Mouse (Mus musculus) heart, adult 2 months (tissue): Measurements from ENCODE around the gene Camsap2. TPM values are rescaled to one million over a fixed set of nuclear protein-coding genes. Genes with fewer than 3 reads are reported as not detected.

ENCODE experiments used
- DNase-seq, 2 experiments: peaks; one replicate each; pipeline ENCODE4 v3.0.0; 2021
- H3K27ac ChIP-seq: fragments of 200-600 bp; 2 replicates; pipeline ENCODE4 v1.8.1; 2022
- H3K27me3 ChIP-seq: fragments of 200-500 bp; 2 replicates; pipeline ENCODE4 v1.6.1; 2012; ENCODE audit warnings: mild to moderate bottlenecking, low read length, inconsistent platforms, mixed read lengths; ENCODE audit not compliant: control insufficient read depth, insufficient read depth
- H3K36me3 ChIP-seq: fragments of 200-500 bp; 2 replicates; pipeline ENCODE4 v1.6.1; 2012; ENCODE audit warnings: low read length, inconsistent platforms; ENCODE audit not compliant: control insufficient read depth, insufficient read depth
- H3K4me1 ChIP-seq: fragments of 200-500 bp; 2 replicates; pipeline ENCODE4 v1.6.1; 2011; ENCODE audit warnings: low read length; ENCODE audit not compliant: control insufficient read depth, insufficient read depth
- H3K4me3 ChIP-seq: fragments of 200-600 bp; 2 replicates; pipeline ENCODE4 v1.8.1; 2022
- H3K79me2 ChIP-seq: fragments of 200-500 bp; replicated peaks from 2 replicates; pipeline ENCODE4 v1.6.1; 2012; ENCODE audit warnings: mild to moderate bottlenecking, inconsistent platforms, low read length, moderate library complexity, mixed read lengths; ENCODE audit not compliant: control insufficient read depth, insufficient read depth
- H3K9ac ChIP-seq: fragments of 200-500 bp; 2 replicates; pipeline ENCODE4 v1.6.1; 2012; ENCODE audit warnings: low read depth, mild to moderate bottlenecking, control low read depth, inconsistent platforms, low read length, mixed read lengths
- CTCF ChIP-seq: fragments of 200-600 bp; IDR thresholded peaks from 2 replicates; pipeline ENCODE4 v1.8.1; 2022; ENCODE audit warnings: antibody characterized with exemption, mild to moderate bottlenecking, moderate library complexity
- EP300 ChIP-seq: fragments of 200-500 bp; IDR thresholded peaks from 2 replicates; pipeline ENCODE4 v1.6.1; 2011; ENCODE audit warnings: low read depth, low read length, control low read depth; ENCODE audit not compliant: insufficient read depth
- POLR2A ChIP-seq: fragments of 200-500 bp; IDR thresholded peaks from 2 replicates; pipeline ENCODE4 v1.6.1; 2011; ENCODE audit warnings: mild to moderate bottlenecking, low read depth, low read length, control low read depth; ENCODE audit not compliant: insufficient read depth
- WGBS: fragments of 180-500 bp; shearing (Covaris S2); methylation state at CpG from one replicate; pipeline ENCODE4 v1.1.7; 2018; 5-methylcytosine and 5-hydroxymethylcytosine counted together
- intact Hi-C: fragments of 180-260 bp; cut with DNase I; formaldehyde crosslinking; loops from one replicate; pipeline ENCODE4 v1.15.1; 2025
- polyA plus RNA-seq: library from polyadenylated mRNA; depleted of rRNA; stranded (reverse); fragments of >200 nt; gene quantifications from 2 replicates; pipeline ENCODE4 v1.2.3, GENCODE M21; 2012
- total RNA-seq, 2 experiments: library from RNA; stranded (reverse); gene quantifications; 2 replicates each; pipeline ENCODE4 v1.2.3; 2021

The Camsap2 gene
- total and polyA plus RNA-seq, 3 experiments, result 4.3 to 21.3 (median 21.2) TPM

GRCm38 (mm10) chr1:136244469-136244868, 101.4 kb downstream of the Camsap2 start:
- Histone ChIP-seq H3K27ac (no peak overlapping the region), H3K9ac (no peak overlapping the region), H3K4me3 (no peak overlapping the region), H3K27me3 (no peaks in the 10 kb centered on the region), H3K36me3 (no peaks in the 10 kb centered on the region), H3K4me1 (no peaks in the 10 kb centered on the region), H3K79me2 (no peaks in the 10 kb centered on the region)
- 70% methylated on average over 5 of the region's 5 CpGs for WGBS
- DNase-seq, result no peak
- intact Hi-C loops, result no loop called here
- no peak for TF ChIP-seq CTCF

DNA sequence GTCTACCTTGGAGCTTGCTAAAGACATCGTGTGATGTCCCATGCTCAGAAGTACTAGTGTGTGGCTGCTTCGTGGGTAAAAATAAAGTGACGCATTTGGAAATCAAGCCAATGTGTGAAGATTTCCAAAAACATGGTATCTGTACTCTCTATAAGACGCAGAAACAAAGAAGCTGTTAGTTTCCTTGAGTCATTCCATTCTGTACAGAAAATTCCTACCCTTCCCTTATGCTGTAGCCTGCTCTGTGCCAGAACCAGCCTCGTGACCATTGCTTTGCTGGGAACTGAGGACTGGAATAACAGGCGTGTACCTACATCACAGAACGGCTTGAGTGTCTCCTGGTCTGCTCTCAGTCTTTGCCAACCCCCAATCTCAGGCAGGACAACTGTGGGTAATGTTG, 104.1 kb downstream of the Camsap2 start:
- TF ChIP-seq EP300 (no peak), POLR2A (no peak), CTCF (no peak)
- Histone ChIP-seq H3K9ac (no peak overlapping the region), H3K27ac (no peak overlapping the region), H3K4me3 (no peak overlapping the region), H3K27me3 (no peaks in the 10 kb centered on the region), H3K36me3 (no peaks in the 10 kb centered on the region), H3K79me2 (no peaks in the 10 kb centered on the region), H3K4me1 (no peaks in the 10 kb centered on the region)
- DNase-seq, result no peak
- intact Hi-C loops, result no loop called here
- 78% methylated on average over 7 of the region's 7 CpGs for WGBS

- intact Hi-C loops, result no loop called here
- H3K4me3 ChIP-seq, result no peak overlapping the region
- no peaks in the 10 kb centered on the region for H3K4me1 ChIP-seq
- 78% methylated on average over 4 of the region's 4 CpGs for WGBS
- DNase-seq, result no peak
- TF ChIP-seq POLR2A, result no peak
- TF ChIP-seq EP300, result no peak
- TF ChIP-seq CTCF, result no peak
- H3K36me3 ChIP-seq, result no peaks in the 10 kb centered on the region
- H3K9ac ChIP-seq, result no peak overlapping the region
- peaks cover 4% of the 10 kb centered on the region for H3K27me3 ChIP-seq
- no peaks in the 10 kb centered on the region for H3K79me2 ChIP-seq
- no peak overlapping the region for H3K27ac ChIP-seq
Observed at GRCm38 (mm10) chr1:136238495-136238894, 107.4 kb downstream of the Camsap2 start.

- H3K27me3 ChIP-seq, result peaks cover 11% of the 10 kb centered on the region
- H3K9ac ChIP-seq, result no peak overlapping the region
- 8% methylated on average over 9 of the region's 9 CpGs for WGBS
- no peak for DNase-seq
- no peaks in the 10 kb centered on the region for H3K36me3 ChIP-seq
- H3K4me3 ChIP-seq, result peak overlapping the region; percentile 49
- H3K4me1 ChIP-seq, result no peaks in the 10 kb centered on the region
- H3K27ac ChIP-seq, result no peak overlapping the region
- no peaks in the 10 kb centered on the region for H3K79me2 ChIP-seq
- TF ChIP-seq CTCF, result peak; percentile 39
- no peak for TF ChIP-seq POLR2A
- intact Hi-C loops, result no loop called here
Observed at GRCm38 (mm10) chr1:136234595-136235092, 111.3 kb downstream of the Camsap2 start.

DNA sequence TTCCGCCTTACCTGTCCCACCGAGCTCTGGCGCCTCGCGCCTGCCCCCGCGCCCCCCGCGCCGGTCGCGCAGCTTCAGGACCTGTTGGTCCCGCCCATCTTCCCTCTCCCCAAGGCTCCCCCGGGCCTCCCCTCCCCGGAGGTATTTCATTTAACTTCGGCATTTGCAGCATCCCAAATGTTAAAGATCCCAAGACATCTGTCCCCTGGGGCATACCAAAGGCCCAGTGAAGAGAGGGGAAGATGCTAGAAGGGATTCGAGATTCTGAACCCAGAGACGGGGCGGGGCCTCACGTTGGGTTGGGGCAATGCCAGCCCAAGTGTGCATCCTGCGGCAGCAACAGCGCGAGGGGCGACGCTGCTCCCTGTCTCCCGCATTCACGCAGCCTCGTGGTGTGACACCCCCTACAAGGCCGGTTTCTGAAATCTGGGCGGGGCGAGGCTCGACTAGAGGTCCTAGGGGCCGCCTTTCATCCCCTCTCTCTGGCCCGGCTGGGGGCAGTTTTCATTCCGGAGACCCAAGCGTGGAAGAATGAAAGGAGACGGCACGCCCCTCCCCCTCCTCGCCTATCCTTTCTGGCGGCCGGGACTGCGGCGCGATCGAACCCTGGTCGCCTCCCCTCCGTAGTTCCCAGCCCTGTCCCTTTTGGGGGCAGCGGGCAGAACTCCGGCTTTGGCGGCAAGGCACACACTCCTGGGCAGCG, 111.9 kb downstream of the Camsap2 start, which contains the start of gene Inava:
Gene Inava, minus strand, starts transcription at position 373 of the 703 bp plus-strand sequence.
- Histone ChIP-seq H3K79me2 (no peaks in the 10 kb centered on the region), H3K27ac (no peak within 1 kb of the TSS), H3K36me3 (no peaks in the 10 kb centered on the region), H3K4me1 (no peaks in the 10 kb centered on the region), H3K27me3 (peaks cover 11% of the 10 kb centered on the region), H3K4me3 (peak within 1 kb of the TSS; percentile 49), H3K9ac (peak within 1 kb of the TSS; percentile 46)
- DNase-seq, result peak in 1 of 2 experiments; percentile 35
- WGBS, result under 1% methylated on average over 46 of the region's 51 CpGs
- intact Hi-C loops, result no loop called here
- no peak for TF ChIP-seq CTCF
- no peak for TF ChIP-seq POLR2A
- no peak for TF ChIP-seq EP300

- TF ChIP-seq EP300 (no peak), POLR2A (no peak), CTCF (no peak)
- Histone ChIP-seq H3K36me3 (no peaks in the 10 kb centered on the region), H3K4me1 (no peaks in the 10 kb centered on the region), H3K27me3 (peaks cover 11% of the 10 kb centered on the region), H3K4me3 (no peak overlapping the region), H3K79me2 (no peaks in the 10 kb centered on the region), H3K9ac (no peak overlapping the region), H3K27ac (no peak overlapping the region)
- intact Hi-C loops, result no loop called here
- no peak for DNase-seq
- 7% methylated on average over 23 of the region's 23 CpGs for WGBS
Observed at GRCm38 (mm10) chr1:136232986-136233790, 112.7 kb downstream of the Camsap2 start.
